Mouse (Mus musculus): Measurements from ENCODE around the gene Camta1.

Camta1 gene

GRCm38 (mm10) chr4:151779962-151780459, 81.7 kb downstream of the Camta1 start:
- DNase-seq (ENCODE audit: low read depth, low spot score) = no peak

GRCm38 (mm10) chr4:151778511-151778910, 83.2 kb downstream of the Camta1 start:
- peak; percentile 40 for DNase-seq (ENCODE audit: low read depth, low spot score)

- DNase-seq (ENCODE audit: low read depth, low spot score) = no peak
Observed at GRCm38 (mm10) chr4:151777451-151777850, 84.2 kb downstream of the Camta1 start.

GRCm38 (mm10) chr4:151775441-151775840, 86.2 kb downstream of the Camta1 start:
- no peak for DNase-seq (ENCODE audit: low read depth, low spot score)

GRCm38 (mm10) chr4:151773651-151774050, 88.0 kb downstream of the Camta1 start:
- no peak for DNase-seq (ENCODE audit: low read depth, low spot score)

- DNase-seq (ENCODE audit: low read depth, low spot score) = no peak
Observed at GRCm38 (mm10) chr4:151773007-151773406, 88.7 kb downstream of the Camta1 start.

GRCm38 (mm10) chr4:151770697-151771096, 91.0 kb downstream of the Camta1 start:
- no peak for DNase-seq (ENCODE audit: low read depth, low spot score)

- no peak for DNase-seq (ENCODE audit: low read depth, low spot score)
Observed at GRCm38 (mm10) chr4:151767786-151768185, 93.9 kb downstream of the Camta1 start.

GRCm38 (mm10) chr4:151767361-151767760, 94.3 kb downstream of the Camta1 start:
- no peak for DNase-seq (ENCODE audit: low read depth, low spot score)

- no peak for DNase-seq (ENCODE audit: low read depth, low spot score)
Observed at GRCm38 (mm10) chr4:151765376-151765775, 96.3 kb downstream of the Camta1 start.

GRCm38 (mm10) chr4:151763928-151764327, 97.7 kb downstream of the Camta1 start:
- no peak for DNase-seq (ENCODE audit: low read depth, low spot score)

GRCm38 (mm10) chr4:151759095-151759494, 102.6 kb downstream of the Camta1 start:
- DNase-seq (ENCODE audit: low read depth, low spot score) = no peak

- DNase-seq (ENCODE audit: low read depth, low spot score) = no peak
Observed at GRCm38 (mm10) chr4:151758337-151758736, 103.3 kb downstream of the Camta1 start.

GRCm38 (mm10) chr4:151757261-151757660, 104.4 kb downstream of the Camta1 start:
- DNase-seq (ENCODE audit: low read depth, low spot score) = no peak

GRCm38 (mm10) chr4:151756400-151756799, 105.3 kb downstream of the Camta1 start:
- DNase-seq (ENCODE audit: low read depth, low spot score) = no peak

- no peak for DNase-seq (ENCODE audit: low read depth, low spot score)
Observed at GRCm38 (mm10) chr4:151753231-151753630, 108.4 kb downstream of the Camta1 start.

- DNase-seq (ENCODE audit: low read depth, low spot score) = no peak
Observed at GRCm38 (mm10) chr4:151752551-151752950, 109.1 kb downstream of the Camta1 start.

GRCm38 (mm10) chr4:151751270-151751945, 110.3 kb downstream of the Camta1 start:
- DNase-seq (ENCODE audit: low read depth, low spot score) = no peak

GRCm38 (mm10) chr4:151747723-151748122, 114.0 kb downstream of the Camta1 start:
- no peak for DNase-seq (ENCODE audit: low read depth, low spot score)

GRCm38 (mm10) chr4:151746002-151746606, 115.6 kb downstream of the Camta1 start:
- DNase-seq (ENCODE audit: low read depth, low spot score) = no peak

GRCm38 (mm10) chr4:151741249-151742137, 120.2 kb downstream of the Camta1 start:
- no peak for DNase-seq (ENCODE audit: low read depth, low spot score)

- no peak for DNase-seq (ENCODE audit: low read depth, low spot score)
Observed at GRCm38 (mm10) chr4:151739348-151739956, 122.2 kb downstream of the Camta1 start.

All from CD4-positive, CD25-positive, alpha-beta regulatory T cell, adult 2 months (primary cell).